Mouse (Mus musculus) erythroblast, embryonic 14.5 days (primary cell): Measurements from ENCODE around the gene Tma16.

Source experiments
- GATA1 ChIP-seq: IDR thresholded peaks from 2 replicates; pipeline ENCODE4 v1.6.1; 2012; ENCODE audit warnings: low read length, inconsistent platforms, mixed read lengths
- TAL1 ChIP-seq: IDR thresholded peaks from 3 replicates; pipeline ENCODE4 v1.6.1; 2012; ENCODE audit warnings: low read length, inconsistent platforms, mixed read lengths

GRCm38 (mm10) chr8:66490624-66491023, 4.3 kb upstream of the Tma16 start:
- no peak for TF ChIP-seq GATA1
- TF ChIP-seq TAL1 = no peak
